Mouse (Mus musculus): ENCODE data around the gene Rnf19b.

The Rnf19b gene

DNA sequence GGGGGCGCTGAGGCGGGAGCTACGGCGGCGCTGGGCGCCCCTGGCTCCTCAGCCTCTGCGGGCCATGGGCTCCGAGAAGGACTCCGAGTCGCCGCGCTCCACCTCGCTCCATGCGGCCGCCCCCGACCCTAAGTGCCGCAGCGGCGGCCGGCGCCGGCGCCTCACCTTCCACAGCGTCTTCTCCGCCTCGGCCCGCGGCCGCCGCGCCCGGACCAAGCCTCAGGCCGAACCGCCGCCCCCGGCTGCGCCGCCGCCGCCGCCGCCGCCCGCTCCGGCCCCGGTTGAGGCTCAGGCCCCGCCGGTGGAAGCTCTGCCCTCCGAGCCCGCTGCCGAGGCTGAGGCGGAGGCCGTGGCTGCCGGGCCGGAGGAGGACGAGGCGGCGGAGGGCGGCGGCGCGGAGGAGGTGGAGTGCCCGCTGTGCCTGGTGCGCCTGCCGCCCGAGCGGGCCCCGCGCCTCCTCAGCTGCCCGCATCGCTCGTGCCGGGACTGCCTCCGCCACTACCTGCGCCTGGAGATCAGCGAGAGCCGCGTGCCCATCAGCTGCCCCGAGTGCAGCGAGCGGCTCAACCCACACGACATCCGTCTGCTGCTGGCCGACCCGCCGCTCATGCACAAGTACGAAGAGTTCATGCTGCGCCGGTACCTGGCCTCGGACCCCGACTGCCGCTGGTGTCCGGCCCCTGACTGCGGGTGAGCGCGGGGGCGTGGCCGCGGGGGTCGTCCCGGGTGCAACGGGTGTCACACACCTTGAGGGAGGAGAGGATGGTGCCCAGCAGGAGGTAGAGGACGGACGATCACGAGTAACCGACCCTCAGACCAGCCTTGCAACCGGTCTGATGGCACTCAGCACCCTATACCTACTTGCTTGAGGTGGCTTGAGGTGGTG, at the start of gene Rnf19b:
TSS of gene Rnf19b (plus strand) at position 65 of the 886 bp plus-strand sequence.
- peak; percentile 59 for DNase-seq

DNA sequence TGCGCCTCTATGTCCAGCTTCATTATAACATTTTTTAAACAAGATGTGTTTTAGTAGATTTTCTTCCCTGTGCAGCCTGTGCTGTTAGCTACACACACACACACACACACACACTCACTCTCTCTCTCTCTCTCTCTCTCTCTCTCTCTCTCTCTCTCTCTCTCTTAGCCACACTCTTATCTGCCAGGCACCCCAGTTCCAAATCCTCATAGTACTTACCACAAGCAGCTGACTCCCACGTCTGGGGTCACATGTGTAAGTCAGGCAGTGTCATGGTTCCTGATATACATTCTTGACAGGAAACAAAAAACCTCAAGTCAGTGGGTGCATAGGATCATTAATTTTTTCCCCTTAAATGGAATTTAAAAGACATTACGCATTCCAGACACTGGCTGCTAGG, 49.4 kb upstream of the Rnf19b start:
- DNase-seq: no peak

DNA sequence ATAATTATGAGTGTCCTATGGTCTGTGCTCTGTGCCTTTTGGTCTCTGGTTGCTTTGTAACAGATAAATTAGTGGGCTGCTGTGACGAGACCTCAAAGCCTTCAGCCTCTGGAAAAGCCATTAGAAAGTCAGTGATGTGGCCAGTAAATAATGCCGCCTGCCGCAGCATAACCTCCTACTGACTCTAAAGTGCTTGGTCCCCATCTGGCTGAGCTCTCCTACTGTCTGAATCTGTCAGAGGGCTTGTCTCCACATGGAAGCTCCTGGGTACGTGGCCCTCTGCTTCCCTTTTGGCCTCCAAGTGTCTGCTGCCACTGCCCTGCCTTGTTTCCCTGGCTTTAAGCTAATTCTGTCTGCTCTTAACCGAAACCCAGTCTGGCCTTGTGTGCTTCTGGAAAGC, 48.5 kb upstream of the Rnf19b start:
- DNase-seq: no peak

DNA sequence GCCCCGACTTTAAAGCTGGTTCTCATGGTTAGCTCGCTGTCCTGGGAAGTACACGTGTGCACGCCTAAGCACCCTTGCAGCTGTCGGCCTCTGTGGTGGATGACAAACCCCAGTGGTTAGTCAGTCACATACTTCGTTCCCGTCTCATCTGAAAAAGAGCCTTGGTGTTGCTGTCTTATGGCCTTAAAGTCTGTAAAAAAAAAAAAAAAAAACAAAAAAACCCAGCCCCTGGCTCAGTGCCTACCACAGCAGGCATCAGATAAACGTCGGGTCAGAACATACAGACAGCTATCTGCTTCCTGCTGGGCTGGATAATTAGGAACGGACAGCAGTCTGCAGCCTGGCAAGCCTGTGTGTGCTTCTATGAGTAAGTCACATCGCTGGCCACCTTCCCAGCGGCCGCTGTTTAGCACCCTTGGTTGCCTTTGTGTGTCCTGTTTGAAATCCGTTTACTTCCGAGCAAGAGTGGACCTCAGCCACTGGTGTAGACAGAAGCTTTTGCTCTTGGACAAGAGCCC, 46.4 kb upstream of the Rnf19b start:
- peak; percentile 48 for DNase-seq

DNA sequence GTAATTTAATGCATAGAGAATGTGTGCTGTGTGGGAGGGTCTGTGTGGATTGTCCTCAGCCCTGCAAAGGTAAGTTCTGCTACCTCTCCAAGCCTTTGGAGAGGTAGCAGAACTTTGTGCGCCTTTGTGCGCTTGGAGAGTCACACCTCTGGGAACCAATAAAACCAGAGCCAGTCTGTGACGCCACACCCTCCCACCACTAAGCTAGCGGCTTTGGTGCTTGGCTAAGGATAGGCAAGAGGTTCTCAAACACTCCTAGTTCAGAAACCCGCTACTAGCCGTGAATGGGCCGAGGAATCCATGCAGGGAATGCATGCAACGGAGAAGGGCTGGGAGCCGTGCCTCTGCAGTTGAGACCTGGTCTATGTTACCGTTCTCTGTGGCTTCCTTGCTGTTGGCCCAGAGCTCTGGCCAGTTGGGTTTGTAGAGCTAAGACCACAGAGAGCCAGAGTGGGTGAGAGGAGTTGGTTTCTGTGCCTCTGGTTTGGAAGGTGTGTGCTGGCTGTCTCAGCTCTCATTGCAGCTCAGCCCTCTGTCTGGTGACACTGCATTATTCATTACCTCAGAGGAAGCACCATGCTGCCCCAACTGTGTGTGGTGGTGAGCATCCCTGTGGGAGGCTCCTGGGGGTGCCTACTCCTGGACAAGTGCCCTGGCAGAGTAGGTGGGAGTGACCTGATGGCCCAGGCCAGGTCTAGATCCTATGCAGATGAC, 44.8 kb upstream of the Rnf19b start:
- DNase-seq: no peak

DNA sequence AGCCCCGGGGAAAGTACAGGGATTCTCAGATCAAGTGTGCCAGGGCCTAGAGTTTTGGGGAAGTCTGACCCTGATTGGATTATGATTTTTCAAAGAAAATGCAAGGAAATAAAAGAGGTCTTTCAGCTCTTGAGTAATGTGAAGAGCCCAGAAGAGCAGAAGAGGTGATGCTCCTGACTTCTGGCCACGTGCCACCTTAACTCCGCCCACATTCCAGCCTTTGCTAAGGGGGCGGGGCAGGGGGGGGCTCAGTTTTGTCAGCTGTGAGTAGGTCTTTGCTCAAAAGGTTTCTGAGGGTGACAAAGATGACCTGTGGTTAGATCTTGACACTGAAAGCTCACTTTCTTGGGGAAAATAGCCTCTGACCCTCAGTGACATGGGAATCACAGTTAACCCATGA, 41.7 kb upstream of the Rnf19b start:
- DNase-seq: no peak

DNA sequence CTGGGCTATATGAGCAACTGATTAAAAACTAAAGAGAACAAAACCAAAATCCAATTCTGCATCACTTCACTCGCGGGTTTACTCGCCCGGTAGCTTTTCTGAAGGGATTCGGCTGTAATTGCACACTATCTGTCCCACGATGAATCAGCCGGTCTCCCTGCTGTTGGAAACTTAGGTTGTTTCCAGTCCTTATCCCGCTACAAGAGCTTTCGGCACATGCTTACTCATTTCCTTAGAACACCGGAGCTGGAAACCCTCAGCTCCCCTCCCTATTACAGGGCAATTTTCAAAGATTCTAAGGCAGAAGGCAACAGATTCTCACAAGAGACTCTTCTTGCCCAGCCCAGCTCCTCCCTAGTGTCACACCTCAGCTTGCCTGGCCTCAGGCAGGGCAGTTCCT, 40.9 kb upstream of the Rnf19b start:
- DNase-seq: no peak

DNA sequence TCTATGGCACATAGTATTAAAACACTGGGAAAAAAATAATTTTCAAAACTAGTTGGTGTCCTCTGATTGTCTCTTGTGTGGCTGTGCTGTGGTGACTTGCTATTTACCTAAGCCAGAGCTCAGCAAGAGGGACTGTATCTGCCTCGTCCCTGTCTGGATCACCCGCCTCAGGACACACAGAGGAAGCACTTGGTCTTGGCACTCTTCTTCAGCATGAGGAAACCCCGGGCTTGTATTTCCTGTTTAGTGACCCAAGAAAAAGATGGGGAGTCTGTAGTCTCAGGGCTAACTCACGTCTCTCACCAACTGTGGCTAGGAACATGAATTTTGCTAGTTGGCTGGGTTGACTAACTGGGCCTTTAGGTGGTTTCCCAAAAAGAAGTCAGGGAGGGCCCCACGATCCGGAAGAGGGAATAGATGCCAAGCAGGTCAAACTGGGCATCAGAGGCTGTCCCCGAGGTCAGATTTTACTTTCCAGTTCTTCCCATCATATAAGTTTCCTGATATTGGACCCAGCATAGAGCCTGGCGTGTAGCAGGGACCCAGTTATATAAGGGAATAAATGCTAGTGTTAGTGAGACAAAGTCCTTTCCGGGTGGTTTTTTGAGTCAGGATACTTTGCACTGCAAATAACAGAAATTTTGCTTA, 39.2 kb upstream of the Rnf19b start:
- DNase-seq: no peak

DNA sequence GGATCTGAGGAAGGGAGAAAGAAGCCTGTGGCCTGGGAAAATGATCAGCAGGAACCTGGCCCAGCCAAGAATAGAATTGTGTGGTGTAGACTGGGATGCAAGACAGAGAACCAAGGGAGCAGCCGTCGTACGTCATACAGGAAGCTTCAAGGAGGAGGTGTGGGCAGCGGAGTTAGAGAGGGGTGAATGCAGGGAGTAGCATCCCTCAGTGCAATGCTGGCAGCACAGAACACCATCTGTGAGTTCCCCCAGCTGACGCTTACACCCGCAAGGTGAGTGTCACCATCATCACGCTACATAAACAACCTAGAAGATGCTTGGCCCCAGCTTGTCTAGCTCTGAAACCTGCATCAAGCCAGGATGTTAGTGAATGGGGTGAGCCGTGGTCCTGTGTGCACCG, 38.3 kb upstream of the Rnf19b start:
- no peak for DNase-seq

DNA sequence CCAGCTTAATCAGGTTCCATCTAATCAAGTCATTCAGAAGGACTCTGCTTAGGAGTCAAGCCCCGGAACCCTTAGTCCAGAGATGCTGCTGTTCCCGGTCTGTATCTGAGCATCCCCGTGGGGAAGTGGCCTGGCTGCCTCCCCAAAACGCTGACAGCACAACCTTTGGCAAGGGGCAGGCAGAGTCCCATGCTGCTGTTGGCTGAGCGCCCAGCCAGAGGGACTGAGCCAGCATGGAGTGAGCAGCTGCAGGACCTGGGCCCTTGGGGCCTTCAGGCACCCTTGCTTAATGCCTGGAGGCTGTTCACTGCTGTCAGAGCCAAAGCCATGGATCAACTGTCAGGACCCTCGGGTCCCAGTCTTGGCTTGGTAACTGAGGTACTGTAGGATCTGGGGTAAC, 37.6 kb upstream of the Rnf19b start:
- peak; percentile 65 for DNase-seq

DNA sequence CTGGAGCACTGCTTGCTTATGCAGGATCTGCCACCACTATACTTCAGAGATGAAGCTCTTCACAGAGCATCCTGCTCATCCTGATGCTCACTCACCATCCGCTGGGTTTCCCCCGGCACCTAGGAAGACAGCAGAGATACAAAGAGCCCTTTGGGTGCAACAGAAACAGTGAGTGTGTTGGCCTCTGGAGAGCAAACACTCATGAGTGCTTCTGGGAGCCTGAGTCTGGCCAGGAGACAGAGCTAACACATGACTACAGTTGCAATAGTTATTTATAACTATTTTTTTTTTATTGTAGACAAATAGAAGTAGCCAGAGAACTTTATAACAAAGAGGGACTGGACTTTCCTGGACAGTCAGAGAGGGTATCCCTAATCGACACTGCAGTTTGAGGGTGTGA, 36.6 kb upstream of the Rnf19b start:
- DNase-seq: no peak

DNA sequence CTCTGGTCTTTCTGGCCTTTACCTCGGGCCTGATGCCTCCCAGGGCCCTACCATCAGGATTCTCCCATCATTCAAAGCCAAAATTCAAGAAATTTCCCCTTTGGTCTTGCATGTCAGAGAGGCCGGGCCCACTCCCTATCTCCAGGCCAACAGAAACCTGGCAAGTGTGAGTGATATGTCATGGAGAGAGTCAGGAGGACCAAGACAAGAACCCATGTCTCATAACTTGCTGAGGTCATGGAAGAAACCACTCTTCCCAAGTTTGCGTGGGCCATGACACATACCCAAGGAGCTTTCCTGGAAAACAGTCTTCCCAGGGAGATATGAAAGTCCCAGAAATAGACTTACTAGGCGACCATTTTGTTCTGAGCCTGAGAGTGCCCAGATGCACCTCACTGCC, 36.2 kb upstream of the Rnf19b start:
- no peak for DNase-seq

DNA sequence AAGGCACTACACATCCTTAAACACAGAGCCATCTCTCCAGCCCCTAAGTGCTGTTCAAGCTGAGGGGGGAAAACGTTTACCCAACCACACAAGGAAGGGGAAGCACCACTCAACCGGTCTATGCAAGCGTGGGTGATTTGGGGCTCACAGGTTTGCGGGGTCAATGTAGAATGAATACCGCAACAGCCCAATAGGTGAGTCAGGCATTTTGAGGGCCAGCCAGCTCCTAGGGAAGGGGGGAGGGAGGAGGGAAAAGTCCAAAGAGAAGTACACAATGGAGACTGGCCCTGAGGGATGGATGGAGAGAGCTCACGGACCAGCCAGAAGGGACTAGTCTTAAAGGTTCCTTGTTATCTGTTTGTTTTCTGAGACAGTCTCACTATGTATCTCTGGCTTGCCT, 34.2 kb upstream of the Rnf19b start:
- DNase-seq: no peak

DNA sequence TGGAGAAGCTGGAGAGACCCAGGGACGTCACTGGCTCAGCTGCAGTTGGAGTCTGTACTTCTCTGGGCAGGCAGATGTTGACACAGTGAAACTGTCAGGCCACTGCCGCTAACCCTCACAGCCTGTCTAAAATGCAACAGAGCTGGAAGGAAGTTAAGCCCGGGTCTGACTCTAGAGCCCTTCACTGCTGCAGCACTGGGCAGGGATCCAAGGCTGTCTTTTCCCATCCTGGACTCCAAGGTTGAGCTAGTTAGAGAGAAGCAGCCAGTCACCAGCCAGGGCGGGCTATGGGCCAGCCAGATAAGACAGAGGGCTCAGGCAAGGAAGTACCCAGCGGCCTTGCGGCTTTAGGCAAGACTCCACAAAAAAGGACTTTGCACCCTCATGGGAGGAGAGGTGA, 33.3 kb upstream of the Rnf19b start:
- no peak for DNase-seq

DNA sequence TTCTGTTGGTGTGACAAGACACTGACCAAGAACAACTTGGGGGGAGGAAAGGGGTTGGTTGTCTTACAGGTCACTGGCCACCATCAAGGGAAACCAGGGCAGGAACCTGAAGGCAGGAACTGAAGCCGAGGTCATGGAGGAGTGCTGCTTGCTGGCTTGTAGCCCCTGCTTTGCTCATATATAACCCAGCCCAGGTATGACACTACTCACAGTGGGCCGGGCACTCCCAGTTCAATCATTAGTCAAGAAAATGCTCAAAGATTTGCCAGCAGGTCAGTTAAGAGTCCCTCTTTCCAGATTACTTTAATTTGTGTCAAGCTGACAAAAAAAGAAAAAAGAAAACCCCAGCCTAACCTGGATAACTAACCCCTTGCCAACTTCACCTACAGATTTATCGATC, 32.4 kb upstream of the Rnf19b start:
- no peak for DNase-seq

DNA sequence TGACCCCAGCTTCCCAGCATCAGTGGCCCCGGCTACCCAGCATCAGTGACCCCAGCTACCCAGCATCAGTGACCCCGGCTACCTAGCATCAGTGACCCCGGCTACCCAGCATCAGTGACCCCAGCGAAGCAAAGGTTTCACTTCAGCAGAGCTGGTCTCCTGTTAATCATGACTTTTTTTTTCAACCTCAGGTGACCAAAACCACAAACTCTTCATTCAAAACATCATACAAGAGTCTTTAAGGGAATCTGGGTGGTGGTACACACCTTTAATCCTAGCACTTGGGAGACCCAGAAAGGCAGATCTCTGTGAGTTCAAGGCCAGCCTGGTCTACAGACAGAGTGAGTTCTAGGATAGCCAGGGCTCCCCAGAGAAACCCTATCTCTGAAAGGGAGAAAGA, 27.3 kb upstream of the Rnf19b start:
- no peak for DNase-seq

DNA sequence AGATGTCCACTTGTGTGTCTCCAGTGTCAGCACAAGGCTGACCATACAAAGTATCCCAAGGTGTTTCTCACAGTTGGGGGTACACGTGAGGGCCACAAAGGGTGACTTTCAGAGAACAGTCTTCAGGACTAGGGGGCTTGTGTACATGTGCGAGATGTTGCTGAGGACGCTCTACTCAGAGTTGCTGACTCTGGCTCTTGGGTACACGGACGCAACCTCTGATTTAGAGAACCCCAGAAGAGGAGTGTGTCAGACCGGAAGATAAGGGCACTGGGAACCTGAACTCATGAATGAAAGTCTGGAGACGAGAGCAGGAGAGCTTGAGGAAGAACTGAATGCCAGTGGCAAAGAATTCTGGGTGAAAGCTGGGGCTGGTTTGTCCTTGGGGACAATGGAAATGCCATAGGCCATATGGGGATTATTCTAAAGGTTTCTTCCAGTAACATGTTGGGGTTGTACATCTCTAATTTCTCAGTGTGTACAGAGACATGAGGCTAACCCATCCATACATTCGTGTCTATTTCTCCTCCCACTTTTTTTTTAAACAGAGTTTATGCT, 26.6 kb upstream of the Rnf19b start:
- DNase-seq: no peak

DNA sequence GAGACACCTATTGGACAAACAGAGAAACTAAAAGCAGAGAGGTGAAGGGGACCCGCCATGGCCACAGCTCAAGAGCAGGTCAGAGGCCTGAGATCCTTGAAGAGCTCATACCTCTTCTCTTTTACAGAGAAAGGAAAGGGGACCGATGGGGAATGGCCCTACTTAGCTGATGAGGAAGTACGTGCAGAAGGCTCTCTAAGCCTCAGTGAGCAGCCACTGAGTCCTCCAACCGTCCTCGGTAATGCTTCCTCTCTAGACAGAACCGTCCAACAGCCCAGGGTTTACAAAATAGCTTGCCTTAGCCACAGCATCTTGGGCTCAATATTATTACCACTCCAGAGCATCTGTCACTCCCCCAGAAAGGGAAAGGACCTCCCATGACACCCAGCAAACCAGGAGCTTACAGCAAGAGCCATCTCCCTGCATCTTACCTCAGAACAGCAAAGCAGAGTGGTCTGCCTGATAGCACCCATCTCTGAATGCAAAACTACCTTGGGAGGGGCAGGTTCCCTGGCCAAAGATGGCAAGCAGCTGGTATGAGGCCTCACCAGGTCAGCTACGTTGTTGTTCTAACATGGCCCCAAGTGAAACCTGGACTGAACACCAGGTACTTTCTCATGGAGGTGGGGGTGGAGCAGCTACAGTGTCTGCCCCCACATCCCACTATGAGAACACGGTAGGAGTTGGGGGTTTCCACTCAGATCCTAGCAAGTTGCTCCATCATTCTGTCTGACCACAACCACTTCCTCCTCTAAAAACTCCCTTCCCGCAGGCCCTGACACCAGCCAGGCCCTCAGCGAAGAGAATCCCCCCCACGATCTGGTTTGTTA, 25.7 kb upstream of the Rnf19b start:
- DNase-seq: no peak

DNA sequence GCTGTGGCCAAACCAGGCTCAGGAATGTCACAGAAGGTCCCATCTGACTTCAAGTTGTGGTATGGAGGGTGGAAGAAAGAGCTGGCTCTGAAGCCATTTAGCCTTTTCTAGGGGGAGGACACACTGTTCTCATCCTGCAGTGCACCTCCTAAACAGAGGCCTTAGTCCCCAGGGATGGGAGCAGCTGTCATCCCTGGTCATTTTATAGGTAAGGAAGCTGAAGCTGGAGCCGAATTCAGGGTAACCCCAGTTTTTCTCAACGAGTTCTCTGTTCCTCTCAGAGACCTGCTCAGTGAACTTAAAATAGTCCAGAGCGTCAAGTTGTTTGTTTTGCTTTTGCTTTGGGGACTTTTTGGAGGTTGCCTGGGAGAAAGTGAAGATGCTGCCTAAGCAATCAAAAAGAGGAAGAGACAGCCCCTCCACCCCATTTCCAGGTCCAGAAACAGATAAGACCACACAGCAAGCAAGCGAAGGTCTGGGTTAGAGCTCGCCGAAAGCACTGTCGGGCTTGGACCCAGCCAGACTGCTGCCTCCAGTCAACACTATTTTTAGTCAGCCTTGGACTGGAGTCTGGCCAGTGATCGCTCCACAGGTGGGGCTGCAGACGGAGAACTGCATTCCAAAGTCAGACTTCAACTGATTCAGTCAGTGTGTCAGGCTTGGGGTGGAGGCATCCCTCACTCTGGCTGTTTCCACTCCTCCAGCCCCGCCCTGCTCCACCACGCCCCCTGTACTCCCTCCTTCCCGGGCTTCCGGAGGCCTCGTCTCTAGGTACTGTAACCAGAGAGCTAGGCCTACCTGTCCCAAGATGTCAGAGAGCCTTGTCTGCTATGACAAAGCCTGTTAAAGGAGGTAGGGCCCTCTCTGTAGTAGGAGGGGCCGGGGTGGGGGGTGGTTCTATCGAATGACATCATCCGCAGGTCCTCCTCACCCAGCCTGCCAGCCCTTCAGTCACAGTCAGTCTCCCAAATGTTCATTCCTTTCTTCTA, 24.8 kb upstream of the Rnf19b start:
- no peak for DNase-seq

DNA sequence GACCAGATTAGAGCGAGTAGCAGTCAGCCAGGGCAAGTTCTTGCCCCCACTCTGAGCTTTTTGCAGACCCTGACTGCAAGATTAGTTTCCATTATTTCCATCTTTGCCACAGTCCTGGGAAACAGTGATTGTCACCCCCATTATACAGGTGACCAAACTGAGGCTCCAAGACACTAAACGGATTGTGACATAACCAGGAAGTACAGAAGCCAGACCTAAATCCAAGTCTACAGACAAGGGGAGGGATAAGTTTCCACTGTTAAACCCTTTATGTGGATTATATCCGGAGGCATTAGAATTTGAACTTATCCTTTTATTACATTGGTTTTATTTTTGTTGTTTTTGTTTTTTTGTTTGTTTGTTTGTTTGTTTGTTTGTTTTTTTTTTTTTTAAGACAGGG, 23.8 kb upstream of the Rnf19b start:
- no peak for DNase-seq

Measured in retina, postnatal 1 day (tissue).